8 mouse cellular contexts compared by ENCODE assay signal in the genomic region with DNA sequence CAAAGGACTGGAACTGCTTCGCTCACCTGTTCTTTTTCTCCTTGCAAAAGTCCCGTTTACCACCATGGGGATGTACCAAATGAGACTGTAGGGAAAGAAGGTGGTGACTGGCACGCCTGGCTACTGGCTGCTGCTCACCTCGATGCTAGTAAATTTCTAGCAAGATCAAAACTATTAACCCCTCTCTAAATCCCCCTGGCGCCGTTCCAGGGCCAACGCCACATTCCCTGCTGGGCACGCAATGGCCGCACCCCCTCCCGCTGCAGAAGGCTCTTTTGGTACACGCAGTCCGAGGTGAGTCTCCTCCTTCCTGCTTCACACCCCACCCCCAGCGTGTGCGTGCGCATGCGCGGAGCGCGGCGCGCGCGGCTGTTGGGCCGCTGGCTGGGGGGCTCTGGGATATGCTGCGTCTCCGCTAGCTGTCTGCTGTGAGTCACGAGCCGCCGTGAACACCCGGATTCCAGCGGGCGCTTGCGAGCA. TPM values are rescaled to one million over a fixed set of nuclear protein-coding genes. Genes with fewer than 3 reads are reported as not detected.
DNase-seq lines count a peak whose midpoint lies in the region; ATAC-seq and TF ChIP-seq lines count a peak whose summit lies in the region.

No protein-coding gene starts in this region.

- peak overlapping the region; percentile 89 for H3K9ac ChIP-seq in lung, embryonic 15.5 days

- no peaks in the 10 kb centered on the region for H3K36me3 ChIP-seq in lung, embryonic 15.5 days

- peak overlapping the region; percentile 98 for H3K27ac ChIP-seq in lung, embryonic 15.5 days
- peak overlapping the region; percentile 98 for H3K27ac ChIP-seq in olfactory bulb, adult 2 months (ENCODE audit: insufficient read depth, low read depth, low read length)

- 10% methylated on average over 33 of the region's 33 CpGs for WGBS in lung, embryonic 15.5 days
- WGBS in olfactory bulb, adult 2 months: 24% methylated on average over 33 of the region's 33 CpGs

- no peak for TF ChIP-seq CTCF in olfactory bulb, adult 2 months (IDR thresholded peaks at IDR 0.05; ENCODE audit: insufficient read depth, low read depth, low read length)

- peak; percentile 67 for TF ChIP-seq POLR2A in olfactory bulb, adult 2 months (IDR thresholded peaks at IDR 0.05; ENCODE audit: insufficient read depth, low read depth, low read length)

- ATAC-seq in hematopoietic stem cell, adult 5-6 weeks (replicated peaks in 1 of 2; ENCODE audit: insufficient read depth in 1 of 2, low FRiP score in 2 of 2, low TSS enrichment in 1 of 2, low read depth in 1 of 2, poor library complexity in 2 of 2, severe bottlenecking in 2 of 2): peak; percentile 70 to 74
- ATAC-seq in lung, embryonic 15.5 days (ENCODE audit: borderline replicate concordance, extremely low read depth, low FRiP score, low TSS enrichment): peak; percentile 89

- H3K4me1 ChIP-seq in lung, embryonic 15.5 days: peaks cover 8% of the 10 kb centered on the region; the same call in 1 of the 2 replicates
- H3K4me1 ChIP-seq in olfactory bulb, adult 2 months (ENCODE audit: control insufficient read depth, insufficient read depth, low read length): no peaks in the 10 kb centered on the region

- H3K9me3 ChIP-seq in lung, embryonic 15.5 days: no peaks in the 10 kb centered on the region

- DNase-seq in MEL-GATA-1-ER (ENCODE audit: extremely low read depth, low read depth): peak; percentile 66
- peak; percentile 80 for DNase-seq in cerebellum, adult 8-10 months
- DNase-seq in forelimb bud, embryonic 11.5 days (ENCODE audit: low read depth, low spot score): peak; percentile 88
- peak; percentile 27 for DNase-seq in layer of hippocampus, adult 9-10 months (ENCODE audit: low spot score)
- DNase-seq in thymus, adult 18-20 months: peak; percentile 74 to 83

- H3K27me3 ChIP-seq in lung, embryonic 15.5 days: no peaks in the 10 kb centered on the region

- peak overlapping the region; percentile 69 for H3K4me3 ChIP-seq in lung, embryonic 15.5 days
- peak overlapping the region; percentile 59 for H3K4me3 ChIP-seq in olfactory bulb, adult 2 months (ENCODE audit: insufficient read depth, low read depth, low read length)

- peak overlapping the region; percentile 71 for H3K4me2 ChIP-seq in lung, embryonic 15.5 days

RNA-seq across cellular contexts. Expression of a gene that starts 0.4 kb away (rescaled TPM):
- 37.0 and 41.0 TPM in 2 replicates for total RNA-seq in hematopoietic stem cell, adult 5-6 weeks (2017)
- 109 and 113 TPM in 2 replicates for polyA plus RNA-seq in lung, embryonic 15.5 days (2015; fragmentation: Nextera tagmentation; extraction: Ambion mirVana)
- polyA plus RNA-seq in olfactory bulb, adult 2 months (2012; ENCODE audit: insufficient read depth, insufficient read length, low replicate concordance, missing spikeins): 144 and 846 TPM in 2 replicates

RNA-seq across cellular contexts. Expression of a gene that starts 15.6 kb away (rescaled TPM):
- 36.5 and 44.2 TPM in 2 replicates for total RNA-seq in hematopoietic stem cell, adult 5-6 weeks (2017)
- polyA plus RNA-seq in lung, embryonic 15.5 days (2015; fragmentation: Nextera tagmentation; extraction: Ambion mirVana): 38.1 and 38.7 TPM in 2 replicates
- polyA plus RNA-seq in olfactory bulb, adult 2 months (2012; ENCODE audit: insufficient read depth, insufficient read length, low replicate concordance, missing spikeins): not detected in 2 replicates

RNA-seq across cellular contexts. Expression of a gene that starts 30.0 kb away (rescaled TPM):
- total RNA-seq in hematopoietic stem cell, adult 5-6 weeks (2017): 144 and 174 TPM in 2 replicates
- polyA plus RNA-seq in lung, embryonic 15.5 days (2015; fragmentation: Nextera tagmentation; extraction: Ambion mirVana): 203 and 207 TPM in 2 replicates
- 422 TPM in 1 of 2 replicates, not detected in the other for polyA plus RNA-seq in olfactory bulb, adult 2 months (2012; ENCODE audit: insufficient read depth, insufficient read length, low replicate concordance, missing spikeins)

Comparison
In these comparisons a context has a peak if more than half of its experiments do, and no peak if none do; other contexts are left out.
1. Peak in every context shown above with its lines: DNase-seq, ATAC-seq, H3K4me3 ChIP-seq and H3K27ac ChIP-seq.
2. DNase-seq: peak in every context shown above with its lines; median percentile 88 in forelimb bud, embryonic 11.5 days; 80 in cerebellum, adult 8-10 months; 78 in thymus, adult 18-20 months; 66 in MEL-GATA-1-ER; 27 in layer of hippocampus, adult 9-10 months.